Mouse (Mus musculus) mesoderm, embryonic 11.5 days (tissue): Measurements from ENCODE around the gene Utrn.

ENCODE experiments used
- DNase-seq: peaks from one replicate; pipeline ENCODE4 v3.0.0-alpha.2; 2012; ENCODE audit warnings: low read depth, low spot score

Utrn gene

DNA sequence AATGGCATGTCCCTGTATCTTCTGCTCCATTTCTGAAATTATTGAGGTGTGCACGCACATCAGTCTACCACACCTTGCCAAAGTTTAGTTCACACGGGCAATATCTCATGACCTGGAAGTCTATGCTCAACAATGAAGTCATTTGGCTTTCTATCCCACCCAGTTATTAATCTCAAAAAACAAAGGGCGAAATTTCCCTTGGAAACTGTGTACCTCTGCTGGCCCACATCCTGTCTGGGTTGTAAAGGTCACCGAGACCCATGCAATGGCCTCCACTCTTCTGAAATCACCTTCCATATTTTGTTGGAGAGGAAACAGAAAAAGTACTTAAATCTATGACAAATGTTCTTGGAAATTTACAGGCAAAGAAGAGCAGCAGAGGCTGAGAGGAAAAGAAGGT, 70.9 kb downstream of the Utrn start:
- DNase-seq = no peak

DNA sequence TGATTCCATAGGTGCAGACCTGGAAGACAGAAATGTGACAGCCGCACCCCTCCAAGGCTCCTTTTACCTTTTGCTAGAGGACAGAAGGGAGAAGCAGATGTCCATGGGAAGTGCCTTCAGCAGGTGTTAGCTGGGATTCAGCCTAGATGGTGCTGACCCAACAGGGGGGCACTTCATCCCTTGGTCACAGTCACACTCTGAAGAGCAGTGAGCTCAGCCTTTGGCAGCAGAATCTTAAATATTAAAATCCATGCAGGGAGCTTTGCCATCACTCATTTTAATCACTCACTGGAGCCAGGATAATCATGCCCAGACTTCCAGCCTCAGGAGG, 72.7 kb downstream of the Utrn start:
- no peak for DNase-seq

DNA sequence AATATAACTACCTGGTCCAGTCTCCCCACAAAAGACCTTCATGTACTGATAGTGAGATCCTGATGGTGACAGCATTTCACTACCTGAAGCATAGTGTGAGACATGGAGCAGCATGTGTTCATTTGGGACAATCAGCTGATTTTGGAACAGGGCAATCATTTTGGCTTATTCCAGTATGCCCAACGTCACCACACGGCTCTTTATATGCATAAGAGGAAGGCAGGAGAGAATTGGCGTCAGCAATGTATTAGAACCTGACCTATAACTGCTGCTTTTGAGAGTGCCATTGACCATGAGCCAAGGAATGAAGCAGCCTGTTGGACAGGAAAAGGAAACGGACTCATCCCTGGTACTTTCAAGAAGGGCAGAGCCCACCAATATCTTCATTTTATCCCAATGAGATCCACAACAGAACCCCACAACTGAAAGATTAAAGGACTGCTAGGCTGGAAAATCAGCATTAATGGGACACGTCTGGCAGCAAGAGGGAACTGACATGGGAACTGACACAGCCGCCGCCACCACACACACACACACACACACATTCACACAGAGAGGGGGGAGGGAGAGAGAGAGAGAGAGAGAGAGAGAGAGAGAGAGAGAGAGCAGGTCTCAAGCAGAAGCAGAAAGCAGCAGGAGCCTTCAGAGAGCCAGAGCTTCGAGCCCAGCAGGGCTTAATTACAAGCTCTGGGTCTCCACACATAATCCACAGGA, 73.2 kb downstream of the Utrn start:
- DNase-seq = no peak

DNA sequence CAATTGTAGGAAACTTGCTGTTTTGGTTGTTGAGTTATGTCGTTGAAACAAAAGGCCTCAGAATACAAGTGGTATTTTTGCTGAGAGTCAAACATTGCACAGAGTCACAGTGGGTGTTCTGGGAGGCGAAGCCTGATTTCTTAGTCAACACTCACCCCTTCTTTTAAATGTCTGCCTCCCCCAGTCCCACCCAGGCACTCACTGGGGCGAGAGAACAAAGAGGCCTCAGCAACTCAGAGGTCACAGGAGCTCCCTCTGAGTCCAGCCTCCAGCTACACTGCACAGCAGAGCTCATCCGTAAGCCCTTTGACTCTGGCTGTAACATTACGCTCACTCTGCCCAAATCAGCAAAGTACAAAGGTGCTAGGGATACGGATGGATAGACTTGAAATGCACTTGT, 77.1 kb downstream of the Utrn start:
- DNase-seq = peak; percentile 61

DNA sequence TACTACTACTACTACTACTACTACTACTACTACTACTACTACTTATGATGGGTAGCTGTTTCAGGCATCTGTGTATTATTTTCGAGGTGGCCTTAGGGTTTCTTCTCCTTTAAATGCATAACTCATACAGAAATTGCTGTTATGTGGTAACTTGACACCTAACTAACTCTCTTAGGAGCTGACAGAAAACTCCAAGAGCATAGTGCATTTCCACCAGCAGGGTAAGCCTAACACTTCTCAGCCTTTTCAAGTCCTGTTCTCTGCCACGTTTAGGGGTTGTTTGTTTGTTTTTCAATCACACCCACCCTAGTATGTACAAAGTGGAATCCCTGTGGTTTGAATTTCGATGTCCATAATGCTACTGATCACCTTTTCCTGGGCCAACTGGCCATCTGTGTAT, 78.3 kb downstream of the Utrn start:
- no peak for DNase-seq

DNA sequence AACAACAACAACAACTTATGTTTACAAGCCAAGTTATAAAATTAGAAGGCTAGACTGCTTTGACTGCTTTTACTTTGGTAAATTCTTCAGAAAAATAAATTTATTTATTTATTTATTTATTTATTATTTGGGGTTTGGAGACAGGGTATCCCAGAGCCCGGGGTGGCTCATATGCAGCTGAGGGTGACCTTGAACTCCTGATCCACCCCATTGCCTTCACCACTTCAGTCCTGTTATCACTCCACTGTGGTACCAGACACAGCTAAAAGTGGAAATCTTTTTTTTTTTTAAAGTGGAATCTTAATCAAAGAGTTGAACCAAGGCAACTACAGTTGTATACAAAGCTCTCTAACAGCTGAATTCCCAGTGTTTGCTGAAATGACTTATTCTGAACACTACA, 80.6 kb downstream of the Utrn start:
- DNase-seq = no peak

DNA sequence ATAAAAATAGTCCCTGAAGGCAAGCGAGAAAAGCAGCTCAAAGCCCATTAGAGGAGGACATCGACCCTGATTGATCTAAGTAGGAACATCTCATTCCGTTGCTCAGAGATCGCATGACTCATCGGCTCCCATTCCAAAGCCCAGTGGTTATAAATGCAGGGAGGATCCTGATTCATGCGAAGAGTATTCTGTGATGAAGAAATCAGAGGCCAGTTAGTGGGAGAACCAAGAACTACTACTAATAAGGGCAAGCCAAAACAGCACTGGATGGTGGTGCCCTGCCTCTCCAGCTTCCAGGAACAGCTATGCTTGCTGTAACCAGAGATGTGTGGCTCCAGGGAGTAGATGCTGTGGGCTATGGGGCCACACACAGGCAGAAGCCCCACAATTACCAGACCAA, 81.2 kb downstream of the Utrn start:
- DNase-seq = no peak

DNA sequence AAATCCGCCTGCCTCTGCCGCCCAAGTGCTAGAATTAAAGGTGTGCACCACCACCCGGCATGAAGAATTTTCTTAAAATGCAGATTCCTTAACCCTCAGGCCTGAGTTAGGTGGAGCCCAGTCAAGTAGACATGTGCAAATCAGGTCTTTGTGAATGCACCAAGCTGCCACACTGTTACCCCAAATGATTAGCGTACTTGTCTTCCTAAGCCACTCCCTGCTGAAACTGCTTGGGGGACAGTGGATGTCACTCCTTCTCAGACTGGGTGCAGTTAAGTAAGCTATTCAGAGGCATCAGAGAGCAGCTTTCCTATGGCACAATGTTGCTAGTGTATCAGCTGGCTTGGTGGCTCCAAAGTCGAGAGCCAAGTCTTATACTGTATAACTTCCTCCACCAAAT, 83.9 kb downstream of the Utrn start:
- DNase-seq = no peak

DNA sequence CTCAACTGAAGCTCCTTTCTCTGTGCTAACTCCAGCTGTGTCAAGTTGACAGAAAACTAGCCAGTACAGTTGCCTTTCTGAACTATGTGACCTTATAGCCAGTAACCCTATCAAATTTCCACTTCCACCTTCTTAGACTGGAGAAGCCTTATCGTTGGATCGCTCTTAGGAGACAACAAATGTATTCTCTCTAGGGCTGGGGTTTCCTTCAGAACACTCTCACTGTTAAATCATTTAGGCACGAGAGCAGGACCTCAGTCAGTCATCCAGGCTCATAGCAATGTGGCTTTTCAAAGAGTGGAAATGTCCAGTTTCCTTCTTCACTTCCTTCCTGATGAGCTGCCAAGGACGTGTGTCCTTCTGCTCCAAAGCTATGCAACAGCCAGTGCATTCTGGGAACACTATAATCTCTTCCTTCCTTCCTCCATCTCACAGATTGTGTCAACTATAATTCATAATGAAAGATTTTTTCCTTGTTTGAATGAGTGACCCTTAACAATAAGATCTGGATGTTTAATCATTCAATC, 87.7 kb downstream of the Utrn start:
- no peak for DNase-seq

DNA sequence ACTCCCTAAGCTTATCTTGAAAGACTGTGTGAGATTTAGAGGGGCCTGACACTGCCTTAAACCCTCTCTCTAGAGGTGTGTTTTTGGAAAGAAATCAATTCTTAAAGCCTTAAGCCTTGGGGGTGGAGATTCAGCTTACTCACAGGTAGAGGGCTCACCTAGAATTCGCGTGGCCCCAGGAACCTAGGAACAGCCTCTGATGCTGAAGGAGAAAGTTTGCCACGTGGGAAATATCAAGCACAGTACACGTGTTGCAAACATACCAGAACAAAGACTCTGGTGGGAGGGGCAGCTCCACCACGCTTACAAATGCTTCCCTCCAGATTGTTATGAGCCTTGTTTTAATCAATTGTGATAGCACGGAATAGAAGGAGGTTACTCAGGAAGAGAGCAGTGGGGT, 96.0 kb downstream of the Utrn start:
- no peak for DNase-seq

DNA sequence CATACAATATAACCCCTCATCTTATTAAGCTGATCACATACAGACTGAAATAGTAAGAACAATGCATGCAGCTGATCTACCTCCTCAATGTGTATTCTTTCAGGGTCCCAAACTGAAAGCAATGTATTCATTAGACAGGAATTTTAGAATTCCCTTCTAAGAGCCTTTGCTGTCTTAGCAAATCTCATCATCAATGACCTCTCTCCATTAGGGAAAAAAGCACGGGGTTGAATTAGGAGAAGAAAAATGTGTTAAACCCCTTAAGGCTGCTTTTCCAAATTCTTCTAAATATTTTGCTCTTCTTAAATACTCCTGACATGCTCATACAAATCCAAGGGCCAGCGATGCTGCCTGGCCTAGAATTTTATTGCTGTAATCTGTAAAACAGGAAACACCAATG, 97.7 kb downstream of the Utrn start:
- no peak for DNase-seq

DNA sequence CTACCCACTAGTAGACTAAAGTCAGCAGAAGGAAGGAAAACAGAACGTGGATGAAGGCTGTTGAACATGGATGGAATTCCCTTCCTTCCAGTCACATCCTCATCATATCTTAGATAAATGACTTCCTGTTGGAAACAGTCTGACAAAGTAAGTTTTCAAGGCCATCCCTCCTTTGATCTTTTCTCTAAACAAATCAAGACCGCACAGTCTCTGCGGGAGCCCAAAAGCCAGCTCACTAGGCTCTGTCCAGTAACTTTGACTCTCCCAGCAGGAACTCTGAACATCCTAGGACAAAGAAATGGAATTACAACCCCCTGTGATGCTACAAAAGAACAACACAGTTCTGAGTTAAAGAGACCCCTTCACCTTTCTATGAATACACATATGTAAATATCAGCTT, 106.5 kb downstream of the Utrn start:
- no peak for DNase-seq

DNA sequence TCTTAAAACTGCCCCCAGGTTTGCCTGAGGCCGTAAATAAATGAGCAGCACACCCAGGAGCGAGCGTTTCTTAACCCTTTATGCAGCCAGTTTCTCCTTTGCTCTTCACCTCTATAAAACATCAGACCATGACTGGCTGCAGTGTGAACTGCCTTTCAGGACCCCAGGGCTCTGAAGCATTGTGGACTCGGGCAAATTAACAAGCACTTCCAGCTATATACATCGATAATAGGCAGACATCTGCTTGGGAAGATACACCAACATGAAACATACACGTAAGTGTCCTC, 110.5 kb downstream of the Utrn start:
- no peak for DNase-seq

DNA sequence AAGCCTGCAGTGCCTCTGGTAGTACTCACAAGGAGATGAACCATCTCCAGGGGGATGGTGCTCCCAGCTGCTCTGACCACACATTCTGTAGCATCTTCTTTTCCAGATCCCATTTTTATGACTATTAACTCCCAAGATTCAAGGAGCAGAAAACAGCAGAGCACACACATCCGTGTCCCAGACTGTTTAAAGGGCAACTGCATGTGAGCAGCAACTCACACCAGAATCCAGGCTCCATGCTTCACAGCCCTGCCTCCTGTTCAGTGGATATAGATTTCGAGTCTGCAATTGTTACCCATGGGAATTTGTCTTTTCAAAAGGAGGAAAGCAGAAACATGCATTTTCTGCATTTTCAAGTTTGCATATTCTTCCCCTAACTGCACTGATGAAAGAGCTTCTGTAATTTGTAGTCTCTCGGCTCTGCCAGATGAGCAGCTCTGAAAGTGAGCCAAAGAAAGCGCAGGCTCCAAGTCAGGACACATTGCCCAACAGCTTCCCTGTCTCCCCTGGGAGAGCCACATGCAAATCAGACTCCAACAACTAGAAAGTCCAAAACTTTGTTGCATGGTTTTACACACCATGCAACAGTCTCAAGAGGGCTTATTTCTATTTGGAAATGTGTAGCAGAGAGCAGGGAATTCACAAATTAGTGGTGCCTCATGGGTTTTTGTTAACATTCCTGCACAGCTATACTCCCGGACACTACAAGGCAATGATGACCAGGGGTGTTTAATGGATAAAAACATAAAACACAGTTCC, 111.0 kb downstream of the Utrn start:
- peak; percentile 11 for DNase-seq

DNA sequence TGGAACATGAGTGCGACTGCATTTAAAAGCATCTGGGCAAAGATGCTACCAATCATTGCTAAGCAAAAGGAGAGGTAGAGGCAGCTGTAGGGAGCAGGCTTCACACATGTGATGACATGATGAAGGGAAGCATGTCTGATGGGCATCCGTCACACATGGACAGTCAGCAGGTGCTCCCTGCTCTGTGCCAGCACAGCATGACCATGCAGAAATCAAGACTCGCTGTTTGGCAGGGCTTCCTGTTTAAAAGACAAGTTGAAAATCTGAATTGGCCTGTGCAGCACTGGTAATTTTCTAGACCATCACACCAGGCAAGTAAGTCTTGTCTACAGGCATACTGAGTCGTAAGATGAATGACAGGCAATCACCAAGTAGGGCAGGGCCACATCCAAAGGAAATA, 112.5 kb downstream of the Utrn start:
- no peak for DNase-seq

DNA sequence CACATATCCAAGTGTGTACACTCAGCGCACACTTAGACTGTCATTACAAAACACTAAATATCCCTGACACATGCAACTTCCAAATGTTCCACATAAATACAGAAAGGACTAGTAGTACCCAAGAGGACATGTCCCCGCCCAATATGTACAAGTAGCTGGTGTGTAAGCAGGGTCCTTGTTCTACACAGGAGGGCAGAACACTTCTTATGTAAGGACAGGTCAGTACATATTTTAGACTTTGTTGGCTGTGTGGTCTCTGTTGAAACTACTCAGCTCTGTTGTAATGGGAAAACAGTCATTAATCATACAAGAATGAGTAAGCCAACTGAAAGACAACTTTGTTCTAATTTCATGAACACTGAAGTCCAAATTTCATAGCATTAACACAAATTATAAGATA, 114.3 kb downstream of the Utrn start:
- no peak for DNase-seq

DNA sequence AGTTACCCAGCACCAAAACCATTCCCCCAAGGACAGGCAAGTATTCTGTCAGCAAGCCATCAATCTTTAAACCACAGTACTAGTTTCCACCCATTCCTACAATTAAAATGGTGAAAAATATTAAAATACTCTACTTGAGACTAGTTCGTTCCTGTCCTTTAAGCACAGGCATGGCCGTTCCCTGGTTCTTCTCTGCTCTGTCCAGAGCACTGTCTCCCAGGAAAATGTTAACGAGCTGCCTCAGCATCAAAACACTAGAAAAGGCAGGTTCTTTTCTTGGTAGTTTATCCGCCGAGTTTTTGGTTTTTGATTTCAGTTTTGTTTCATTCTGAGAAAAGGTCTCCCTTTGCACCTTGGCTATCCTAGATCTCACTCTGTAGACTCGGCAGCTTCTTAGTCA, 115.0 kb downstream of the Utrn start:
- DNase-seq = no peak

DNA sequence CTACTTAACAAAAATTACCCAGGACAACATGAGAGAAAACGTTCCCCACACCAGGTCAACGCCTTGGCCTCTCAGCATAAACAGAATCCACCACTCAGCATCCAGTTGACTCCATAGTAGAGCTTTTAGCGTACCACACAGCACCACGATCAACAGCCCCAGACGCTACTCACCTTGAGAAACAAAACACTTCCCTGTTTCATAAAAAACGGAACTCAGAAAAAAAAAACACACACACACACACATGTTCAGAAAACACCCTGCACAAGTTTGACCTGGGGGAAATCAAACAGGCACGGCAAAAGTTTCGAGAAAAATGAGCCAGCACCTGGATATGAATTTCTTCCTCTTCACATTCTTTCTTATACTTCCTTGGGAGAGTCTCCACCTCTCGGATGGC, 125.4 kb downstream of the Utrn start:
- no peak for DNase-seq

DNA sequence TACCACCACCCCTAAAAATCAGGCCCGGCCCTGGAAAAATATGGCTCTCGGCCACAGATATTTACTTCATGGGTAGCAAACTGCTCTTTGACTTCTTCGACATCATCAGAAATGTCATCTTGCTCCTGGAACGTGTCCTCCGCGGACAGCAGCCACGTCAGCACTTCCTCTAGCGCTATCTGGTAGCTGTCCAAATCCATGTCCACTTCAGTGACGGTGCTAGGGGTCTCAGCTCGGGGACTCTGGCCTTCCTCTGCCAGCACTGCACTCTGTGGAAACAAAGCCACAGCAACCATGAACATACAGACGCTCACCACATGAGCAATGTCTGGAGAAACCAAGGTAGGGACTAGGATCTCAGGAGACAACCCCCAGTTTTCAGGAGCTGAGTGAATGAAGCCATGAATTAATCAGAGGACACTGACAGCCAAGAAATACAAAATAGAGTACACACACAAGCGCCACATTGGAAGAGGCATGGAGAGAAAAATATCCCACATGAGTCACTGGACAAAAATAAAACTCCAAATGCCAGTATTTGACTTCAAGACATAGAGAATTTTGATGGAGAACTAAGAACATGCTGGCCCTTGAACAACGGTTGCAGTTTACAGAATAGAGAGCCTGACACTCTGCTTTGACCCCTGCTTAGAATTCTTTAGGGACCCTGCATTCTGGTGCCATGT, 129.7 kb downstream of the Utrn start:
- no peak for DNase-seq

DNA sequence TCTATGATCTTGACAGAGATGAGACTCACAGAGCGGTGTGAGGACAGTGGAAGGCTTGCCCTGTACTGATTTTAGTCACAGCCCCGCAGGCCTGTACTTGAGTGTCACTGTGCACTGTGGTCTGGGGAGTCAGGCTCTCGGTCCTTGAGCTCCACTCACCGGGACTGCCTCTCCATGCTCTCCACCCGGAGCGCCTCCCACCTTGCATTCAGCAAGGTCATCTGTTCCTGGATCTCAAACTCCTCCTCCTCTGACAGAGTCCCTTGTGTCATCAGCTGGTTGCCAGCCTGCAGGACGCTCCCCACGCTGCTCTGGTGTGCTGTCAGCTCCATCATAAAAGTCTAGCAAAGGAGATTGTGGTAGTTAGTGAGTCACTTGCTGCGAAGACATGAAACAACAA, 131.2 kb downstream of the Utrn start:
- no peak for DNase-seq

DNA sequence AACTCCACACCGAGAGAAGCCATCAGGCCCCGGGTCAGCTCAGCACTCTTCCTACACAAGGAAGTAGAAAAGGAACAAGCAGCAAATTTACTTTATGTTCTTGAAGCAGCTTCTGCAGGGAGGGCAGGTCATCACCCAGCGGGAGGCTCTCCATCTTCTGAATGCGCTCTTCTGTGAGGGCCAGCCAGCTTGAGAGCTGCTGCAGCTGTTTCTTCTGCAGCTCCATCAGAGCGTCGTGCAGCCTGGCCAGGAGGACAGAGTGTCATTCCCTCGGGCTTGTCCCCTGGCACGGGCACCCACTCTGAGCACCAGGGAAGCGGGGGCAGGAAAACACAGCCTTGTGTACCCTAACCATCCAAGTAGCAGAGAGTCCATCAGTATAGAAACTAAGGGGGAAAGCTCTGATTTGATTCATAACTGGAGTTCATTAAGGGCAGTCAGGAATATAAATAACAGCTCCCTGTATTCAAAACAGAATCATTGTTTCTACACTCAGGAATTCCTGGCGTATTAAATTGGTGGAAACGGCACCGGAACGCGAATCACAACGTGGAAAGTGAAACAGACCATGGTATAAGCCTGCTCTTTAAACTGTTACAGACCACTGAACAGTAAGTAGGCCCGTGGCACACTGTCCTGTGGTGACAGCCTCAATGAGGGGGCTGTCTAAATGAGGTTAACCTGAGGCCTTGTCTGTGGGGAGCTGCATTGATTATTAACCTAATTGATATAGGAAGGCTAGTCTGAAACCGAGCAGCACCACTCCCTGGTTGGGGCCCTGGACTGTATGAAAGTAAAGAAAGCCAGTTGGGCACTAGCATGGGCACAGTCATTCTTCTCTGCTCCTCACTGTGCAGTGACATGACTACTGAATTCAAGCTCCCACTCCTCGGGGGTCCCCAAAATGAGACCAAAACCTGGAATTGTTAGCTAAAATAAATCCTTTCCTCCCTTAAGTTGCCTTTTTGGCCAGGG, 132.0 kb downstream of the Utrn start:
- DNase-seq = peak; percentile 34

DNA sequence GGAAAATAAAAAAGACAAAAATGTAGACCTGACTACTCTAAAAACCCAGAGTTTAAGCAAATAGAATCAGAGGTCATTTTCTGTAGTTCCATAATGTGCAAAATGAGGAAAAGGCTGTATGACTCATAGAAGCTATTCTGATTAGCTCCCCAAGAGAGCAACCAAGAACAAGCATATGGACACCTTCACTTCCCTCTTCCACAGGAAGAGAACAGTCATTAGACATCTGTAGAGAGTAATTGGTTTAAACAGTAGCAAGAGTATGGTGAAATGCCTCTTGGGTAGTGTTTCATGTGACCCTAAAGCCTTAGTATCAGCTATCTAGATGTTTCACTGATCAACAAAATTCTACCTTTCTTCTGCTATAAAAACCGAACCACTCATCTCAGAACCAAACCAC, 133.5 kb downstream of the Utrn start:
- DNase-seq = no peak
